Mouse (Mus musculus): ENCODE data around the gene Gm45062. TPM values are rescaled to one million over a fixed set of nuclear protein-coding genes. Genes with fewer than 3 reads are reported as not detected.

Gm45062 gene
- total RNA-seq, 2 experiments from 2014 or later: not detected

GRCm38 (mm10) chr6:8623045-8623444, 363.8 kb downstream of the Gm45062 start:
- no peak for DNase-seq

GRCm38 (mm10) chr6:8628226-8628625, 369.0 kb downstream of the Gm45062 start:
- no peak for DNase-seq

- no peak for DNase-seq
These were observed 369.5 kb downstream of the Gm45062 start for GRCm38 (mm10) chr6:8628715-8629267.

- no peak for DNase-seq
These were observed 371.3 kb downstream of the Gm45062 start for GRCm38 (mm10) chr6:8630531-8630930.

GRCm38 (mm10) chr6:8631362-8631761, 372.1 kb downstream of the Gm45062 start:
- no peak for DNase-seq

GRCm38 (mm10) chr6:8631986-8632632, 372.9 kb downstream of the Gm45062 start:
- no peak for DNase-seq

GRCm38 (mm10) chr6:8632701-8633100, 373.5 kb downstream of the Gm45062 start:
- DNase-seq: no peak

- DNase-seq: no peak
These were observed 378.9 kb downstream of the Gm45062 start for GRCm38 (mm10) chr6:8638122-8638521.

- DNase-seq: no peak
These were observed 379.6 kb downstream of the Gm45062 start for GRCm38 (mm10) chr6:8638899-8639298.

GRCm38 (mm10) chr6:8639526-8639925, 380.3 kb downstream of the Gm45062 start:
- no peak for DNase-seq

GRCm38 (mm10) chr6:8640863-8641262, 381.6 kb downstream of the Gm45062 start:
- DNase-seq: no peak

GRCm38 (mm10) chr6:8644703-8645102, 385.5 kb downstream of the Gm45062 start:
- DNase-seq: no peak

- no peak for DNase-seq
These were observed 386.5 kb downstream of the Gm45062 start for GRCm38 (mm10) chr6:8645708-8646107.

Other genes with a start within 250 kb of the Gm45062 start
- 1 to 10 TPM; 1.0 to 1.4 TPM for gene Col28a1, start 66.8 kb upstream of the Gm45062 start, total RNA-seq (2021)
- 10 to 100 TPM; 13.5 to 14.8 TPM for gene Mios, start 50.2 kb upstream of the Gm45062 start, total RNA-seq (2021)
- 1 to 10 TPM; 8.6 to 9.7 TPM for gene Rpa3, start 277 bp upstream of the Gm45062 start, total RNA-seq (2021)
- gene Umad1, start 162 bp upstream of the Gm45062 start, total RNA-seq (2021): 10 to 100 TPM; 10.2 to 10.4 TPM

Measured in gastrocnemius, postnatal 25 days (tissue).